Mouse (Mus musculus): Measurements from ENCODE around the gene Ppp1r13l. TPM values are rescaled to one million over a fixed set of nuclear protein-coding genes. Genes with fewer than 3 reads are reported as not detected.

Ppp1r13l gene
- polyA plus RNA-seq, 1 experiment from 2014 or later, result 9.0 TPM

- WGBS, result 17% methylated on average over 10 of the region's 10 CpGs
- no peak for ATAC-seq (ENCODE audit: low FRiP score, low read depth)
- H3K4me1 ChIP-seq, result peaks cover 43% of the 10 kb centered on the region
- H3K27me3 ChIP-seq, result peaks cover 20% of the 10 kb centered on the region
- peak overlapping the region; percentile 93 for H3K4me2 ChIP-seq (replicated peaks)
- 0 out of 2 replicates have a peak overlapping the region, but pooled peaks have one; percentile 67 for H3K9ac ChIP-seq
- no peak overlapping the region for H3K27ac ChIP-seq
- H3K36me3 ChIP-seq, result no peaks in the 10 kb centered on the region
- no peaks in the 10 kb centered on the region for H3K9me3 ChIP-seq
- H3K4me3 ChIP-seq, result peak overlapping the region; percentile 53; the same call in 1 of the 2 replicates
These were observed 18.3 kb upstream of the Ppp1r13l start for GRCm38 (mm10) chr7:19341250-19341649.

- Histone ChIP-seq H3K4me1 (peaks cover 45% of the 10 kb centered on the region), H3K4me3 (peak overlapping the region; percentile 53), H3K4me2 (replicated peaks) (peak overlapping the region; percentile 93), H3K36me3 (no peaks in the 10 kb centered on the region), H3K27me3 (peaks cover 20% of the 10 kb centered on the region), H3K9ac (peak overlapping the region; percentile 67), H3K27ac (no peak overlapping the region), H3K9me3 (no peaks in the 10 kb centered on the region)
- ATAC-seq (ENCODE audit: low FRiP score, low read depth), result no peak
- WGBS, result 1% methylated on average over 41 of the region's 41 CpGs
These were observed 17.7 kb upstream of the Ppp1r13l start for GRCm38 (mm10) chr7:19341761-19342409.

DNA sequence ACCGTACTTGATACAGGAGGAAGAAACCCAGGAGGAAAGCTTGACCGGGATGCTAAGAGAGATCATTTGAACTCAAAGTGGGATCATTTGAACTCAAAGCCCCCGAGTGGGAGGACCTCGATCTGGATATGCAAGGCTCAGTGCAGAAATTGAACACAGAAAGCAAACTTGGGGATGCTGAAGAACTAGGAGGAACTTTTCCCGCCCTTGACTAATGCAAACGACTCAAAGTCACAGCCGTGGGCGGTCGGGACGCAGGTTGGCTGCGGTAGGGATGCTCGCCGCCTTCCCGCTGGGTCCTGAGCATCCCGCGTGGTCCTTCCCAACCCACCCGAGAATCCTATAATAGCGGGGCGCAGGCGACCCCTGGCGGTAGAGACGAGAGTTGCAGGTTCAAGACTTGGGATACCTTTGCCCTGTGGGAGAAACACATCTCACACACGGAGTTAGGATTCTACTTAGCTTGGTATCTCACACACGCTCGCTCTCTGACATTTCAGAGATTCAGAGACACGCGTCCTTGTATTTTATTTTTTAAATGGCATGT, 17.0 kb upstream of the Ppp1r13l start:
- H3K4me3 ChIP-seq, result peak overlapping the region; percentile 53
- ATAC-seq (ENCODE audit: low FRiP score, low read depth), result no peak
- peak overlapping the region; percentile 67 for H3K9ac ChIP-seq
- H3K27me3 ChIP-seq, result peaks cover 20% of the 10 kb centered on the region
- H3K4me1 ChIP-seq, result peaks cover 45% of the 10 kb centered on the region
- peaks cover 2% of the 10 kb centered on the region; the same call in 1 of the 2 replicates for H3K36me3 ChIP-seq
- no peaks in the 10 kb centered on the region for H3K9me3 ChIP-seq
- H3K4me2 ChIP-seq (replicated peaks), result peak overlapping the region; percentile 93
- H3K27ac ChIP-seq, result no peak overlapping the region
- under 1% methylated on average over 27 of the region's 27 CpGs for WGBS

DNA sequence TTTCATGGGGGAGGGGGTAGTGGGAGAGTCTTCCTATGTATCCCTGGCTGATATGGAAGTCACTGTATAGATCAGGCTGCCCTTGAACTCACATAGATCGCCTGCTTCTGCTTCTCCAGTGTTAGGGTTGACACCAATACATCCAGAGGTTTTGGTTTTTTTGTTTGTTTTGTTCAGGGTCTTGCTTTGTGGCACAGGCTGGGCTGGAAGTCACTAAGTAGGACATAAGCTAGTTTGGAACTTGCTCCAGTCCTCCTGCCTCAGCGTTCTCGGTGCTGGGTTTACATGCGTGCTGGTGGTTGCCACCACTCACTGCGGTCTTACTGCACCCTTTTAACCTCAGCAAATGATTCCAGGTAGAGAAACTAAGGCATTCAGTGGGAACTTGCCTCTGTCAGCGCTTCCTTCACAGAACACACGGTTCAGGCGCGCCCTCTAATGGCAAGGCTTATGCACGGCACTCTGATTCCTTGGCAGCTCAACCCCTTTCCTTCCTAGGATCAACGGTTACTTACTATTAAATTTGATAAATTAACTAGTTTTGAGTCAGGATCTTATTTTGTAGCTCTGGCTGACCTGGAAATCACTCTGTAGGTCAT, 16.2 kb upstream of the Ppp1r13l start:
- Histone ChIP-seq H3K4me3 (0 out of 2 replicates have a peak overlapping the region, but pooled peaks have one; percentile 53), H3K36me3 (peaks cover 9% of the 10 kb centered on the region), H3K4me1 (peaks cover 42% of the 10 kb centered on the region), H3K9ac (no peak overlapping the region), H3K9me3 (no peaks in the 10 kb centered on the region), H3K4me2 (replicated peaks) (peak overlapping the region; percentile 93), H3K27ac (no peak overlapping the region), H3K27me3 (peaks cover 20% of the 10 kb centered on the region)
- 3% methylated on average over 11 of the region's 11 CpGs for WGBS
- ATAC-seq (ENCODE audit: low FRiP score, low read depth), result no peak

GRCm38 (mm10) chr7:19344237-19344847, 15.2 kb upstream of the Ppp1r13l start, which contains the start of gene Ercc1:
TSS of gene Ercc1 (plus strand) at chr7:19344778.
- 23% methylated on average over 12 of the region's 12 CpGs for WGBS
- Histone ChIP-seq H3K4me1 (peaks cover 39% of the 10 kb centered on the region), H3K9ac (peak within 1 kb of the TSS; percentile 77), H3K4me2 (replicated peaks) (peak within 1 kb of the TSS; percentile 93), H3K36me3 (peaks cover 19% of the 10 kb centered on the region), H3K9me3 (no peaks in the 10 kb centered on the region), H3K27ac (peak within 1 kb of the TSS; percentile 89), H3K27me3 (peaks cover 20% of the 10 kb centered on the region), H3K4me3 (peak within 1 kb of the TSS; percentile 64)
- ATAC-seq (ENCODE audit: low FRiP score, low read depth), result no peak

GRCm38 (mm10) chr7:19344938-19345471, 14.5 kb upstream of the Ppp1r13l start:
- Histone ChIP-seq H3K4me2 (replicated peaks) (peak overlapping the region; percentile 89), H3K27me3 (peaks cover 20% of the 10 kb centered on the region), H3K9me3 (no peaks in the 10 kb centered on the region), H3K27ac (peak overlapping the region; percentile 89), H3K4me3 (peak overlapping the region; percentile 64), H3K9ac (peak overlapping the region; percentile 77), H3K4me1 (peaks cover 39% of the 10 kb centered on the region), H3K36me3 (peaks cover 26% of the 10 kb centered on the region)
- under 1% methylated on average over 31 of the region's 31 CpGs for WGBS
- peak; percentile 95 for ATAC-seq (ENCODE audit: low FRiP score, low read depth)

GRCm38 (mm10) chr7:19349188-19349915, 10.2 kb upstream of the Ppp1r13l start:
- Histone ChIP-seq H3K4me1 (peaks cover 13% of the 10 kb centered on the region), H3K36me3 (peaks cover 66% of the 10 kb centered on the region), H3K9me3 (no peaks in the 10 kb centered on the region), H3K9ac (no peak overlapping the region), H3K4me3 (no peak overlapping the region), H3K4me2 (replicated peaks) (no peak overlapping the region), H3K27ac (no peak overlapping the region), H3K27me3 (no peaks in the 10 kb centered on the region)
- WGBS, result 88% methylated on average over 13 of the region's 13 CpGs
- ATAC-seq (ENCODE audit: low FRiP score, low read depth), result no peak

DNA sequence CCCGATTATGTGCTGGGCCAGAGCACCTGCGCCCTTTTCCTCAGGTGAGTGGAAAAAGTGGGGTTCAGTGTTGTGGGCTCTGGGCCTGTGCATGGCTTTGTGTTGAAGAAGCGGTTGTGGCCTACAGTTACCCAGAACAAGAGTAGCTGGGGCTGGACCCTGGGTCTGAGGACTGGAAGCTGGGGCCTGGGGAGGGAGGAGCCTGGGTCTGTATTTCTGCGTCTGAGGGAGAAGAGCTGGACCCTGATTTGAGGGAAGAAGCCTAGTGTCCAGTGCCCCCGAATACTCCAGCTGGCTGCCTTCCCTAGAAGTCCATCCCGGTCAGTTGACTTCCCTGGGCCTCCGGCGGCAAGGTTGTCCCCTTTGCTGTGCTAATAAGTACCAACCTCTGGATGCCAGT, 9.3 kb upstream of the Ppp1r13l start:
- Histone ChIP-seq H3K4me1 (peaks cover 10% of the 10 kb centered on the region), H3K27ac (no peak overlapping the region), H3K9ac (no peak overlapping the region), H3K27me3 (no peaks in the 10 kb centered on the region), H3K36me3 (peaks cover 75% of the 10 kb centered on the region), H3K9me3 (no peaks in the 10 kb centered on the region), H3K4me2 (replicated peaks) (no peak overlapping the region), H3K4me3 (no peak overlapping the region)
- WGBS, result 95% methylated on average over 8 of the region's 8 CpGs
- no peak for ATAC-seq (ENCODE audit: low FRiP score, low read depth)

- no peak overlapping the region for H3K4me2 ChIP-seq (replicated peaks)
- H3K9ac ChIP-seq, result no peak overlapping the region
- no peak for ATAC-seq (ENCODE audit: low FRiP score, low read depth)
- no peak overlapping the region for H3K27ac ChIP-seq
- no peak overlapping the region for H3K4me3 ChIP-seq
- H3K27me3 ChIP-seq, result no peaks in the 10 kb centered on the region
- 88% methylated on average over 5 of the region's 5 CpGs for WGBS
- H3K4me1 ChIP-seq, result peaks cover 11% of the 10 kb centered on the region
- H3K9me3 ChIP-seq, result no peaks in the 10 kb centered on the region
- H3K36me3 ChIP-seq, result peaks cover 74% of the 10 kb centered on the region
These were observed 4.6 kb upstream of the Ppp1r13l start for GRCm38 (mm10) chr7:19354991-19355390.

DNA sequence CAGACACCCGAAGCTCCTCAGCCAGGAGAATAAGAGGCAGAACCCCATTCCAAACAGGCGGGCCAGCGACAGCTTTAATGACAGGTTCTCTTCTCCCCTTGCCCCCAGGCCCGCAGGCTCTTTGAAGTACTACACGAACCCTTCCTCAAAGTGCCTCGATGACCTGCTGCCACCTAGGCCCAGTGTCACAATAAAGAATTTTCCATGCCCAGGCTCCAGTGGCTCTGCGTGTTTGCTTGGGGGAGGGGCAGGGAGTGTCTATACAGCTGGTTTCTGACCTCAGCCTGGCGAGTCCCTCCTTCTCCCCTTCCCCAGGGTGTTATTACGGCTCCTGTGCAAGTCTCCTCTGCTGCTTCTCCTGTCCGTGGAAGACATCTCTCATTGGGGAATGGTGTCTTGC, 3.2 kb upstream of the Ppp1r13l start:
- no peak overlapping the region for H3K27ac ChIP-seq
- no peak overlapping the region for H3K4me3 ChIP-seq
- peaks cover 21% of the 10 kb centered on the region for H3K4me1 ChIP-seq
- H3K36me3 ChIP-seq, result peaks cover 64% of the 10 kb centered on the region
- H3K4me2 ChIP-seq (replicated peaks), result no peak overlapping the region
- 65% methylated on average over 10 of the region's 10 CpGs for WGBS
- no peaks in the 10 kb centered on the region for H3K9me3 ChIP-seq
- H3K9ac ChIP-seq, result no peak overlapping the region
- H3K27me3 ChIP-seq, result no peaks in the 10 kb centered on the region
- ATAC-seq (ENCODE audit: low FRiP score, low read depth), result no peak
